Mouse (Mus musculus): ENCODE measurements around the gene Zfp804a.

Gene Zfp804a

GRCm38 (mm10) chr2:82282591-82283269 is 229.7 kb downstream of the Zfp804a start:
- no peak for DNase-seq

- DNase-seq = no peak
These were observed 242.0 kb downstream of the Zfp804a start for GRCm38 (mm10) chr2:82294932-82295493.

Data from B cell, adult 2 months (primary cell).